Mouse (Mus musculus): ENCODE results near the gene Ptprr. TPM values are rescaled to one million over a fixed set of nuclear protein-coding genes. Genes with fewer than 3 reads are reported as not detected.

Ptprr gene
- total and polyA plus RNA-seq, 2 experiments from 2014 or later: 0.31 to 0.75 TPM

GRCm38 (mm10) chr10:116267434-116267822, 249.4 kb downstream of the Ptprr start:
- H3K4me2 ChIP-seq (ENCODE audit: low read depth, low read length): no peak overlapping the region

GRCm38 (mm10) chr10:116268343-116268742, 250.3 kb downstream of the Ptprr start:
- no peak overlapping the region for H3K9ac ChIP-seq (replicated peaks; ENCODE audit: low read depth, low read length)
- H3K27ac ChIP-seq (ENCODE audit: low read depth): peak overlapping the region; percentile 83; the same call in 1 of the 2 replicates
- no peaks in the 10 kb centered on the region for H3K36me3 ChIP-seq (replicated peaks; ENCODE audit: control insufficient read depth, insufficient read depth, low read length)
- TF ChIP-seq EP300 (IDR thresholded peaks at IDR 0.05; ENCODE audit: low read depth): no peak
- no peak for TF ChIP-seq CTCF (IDR thresholded peaks at IDR 0.05; ENCODE audit: low read depth)
- 39% methylated on average over 4 of the region's 4 CpGs for WGBS
- no peaks in the 10 kb centered on the region for H3K27me3 ChIP-seq (ENCODE audit: control insufficient read depth, insufficient read depth, low read length)
- no peak for ATAC-seq (ENCODE audit: insufficient read depth, low read depth)
- no peak overlapping the region for H3K4me2 ChIP-seq (ENCODE audit: low read depth, low read length)
- no peak overlapping the region for H3K4me3 ChIP-seq (ENCODE audit: low read depth, low read length)
- peaks cover 14% of the 10 kb centered on the region; the same call in 1 of the 2 replicates for H3K4me1 ChIP-seq (ENCODE audit: control insufficient read depth, insufficient read depth)
- no peaks in the 10 kb centered on the region for H3K9me3 ChIP-seq (replicated peaks; ENCODE audit: control insufficient read depth, low read length)
- DNase-seq (ENCODE audit: low spot score): no peak

More at GRCm38 (mm10) chr10:116267434-116267822, 249.4 kb downstream of the Ptprr start:
- ATAC-seq (ENCODE audit: insufficient read depth, low read depth) (no peak), DNase-seq (ENCODE audit: low spot score) (no peak)
- Histone ChIP-seq H3K27me3 (ENCODE audit: control insufficient read depth, insufficient read depth, low read length) (no peaks in the 10 kb centered on the region), H3K9ac (replicated peaks; ENCODE audit: low read depth, low read length) (no peak overlapping the region), H3K36me3 (replicated peaks; ENCODE audit: control insufficient read depth, insufficient read depth, low read length) (no peaks in the 10 kb centered on the region), H3K27ac (ENCODE audit: low read depth) (peak overlapping the region; percentile 83), H3K4me1 (ENCODE audit: control insufficient read depth, insufficient read depth) (peaks cover 14% of the 10 kb centered on the region; the same call in 1 of the 2 replicates), H3K4me3 (ENCODE audit: low read depth, low read length) (no peak overlapping the region), H3K9me3 (replicated peaks; ENCODE audit: control insufficient read depth, low read length) (no peaks in the 10 kb centered on the region)
- 27% methylated on average over 4 of the region's 4 CpGs for WGBS
- TF ChIP-seq CTCF (IDR thresholded peaks at IDR 0.05; ENCODE audit: low read depth) (no peak), EP300 (IDR thresholded peaks at IDR 0.05; ENCODE audit: low read depth) (no peak)

GRCm38 (mm10) chr10:116270646-116271469, 252.8 kb downstream of the Ptprr start:
- H3K4me1 ChIP-seq (ENCODE audit: control insufficient read depth, insufficient read depth): peaks cover 14% of the 10 kb centered on the region; the same call in 1 of the 2 replicates
- ATAC-seq (ENCODE audit: insufficient read depth, low read depth) (no peak), DNase-seq (ENCODE audit: low spot score) (no peak)
- H3K4me3 ChIP-seq (ENCODE audit: low read depth, low read length): no peak overlapping the region
- no peak overlapping the region for H3K4me2 ChIP-seq (ENCODE audit: low read depth, low read length)
- 60% methylated on average over 12 of the region's 12 CpGs for WGBS
- H3K27ac ChIP-seq (ENCODE audit: low read depth): peak overlapping the region; percentile 71
- H3K27me3 ChIP-seq (ENCODE audit: control insufficient read depth, insufficient read depth, low read length): no peaks in the 10 kb centered on the region
- no peaks in the 10 kb centered on the region for H3K36me3 ChIP-seq (replicated peaks; ENCODE audit: control insufficient read depth, insufficient read depth, low read length)
- no peak overlapping the region for H3K9ac ChIP-seq (replicated peaks; ENCODE audit: low read depth, low read length)
- TF ChIP-seq EP300 (IDR thresholded peaks at IDR 0.05; ENCODE audit: low read depth) (no peak), CTCF (IDR thresholded peaks at IDR 0.05; ENCODE audit: low read depth) (no peak)
- no peaks in the 10 kb centered on the region for H3K9me3 ChIP-seq (replicated peaks; ENCODE audit: control insufficient read depth, low read length)

- no peak for TF ChIP-seq CTCF (IDR thresholded peaks at IDR 0.05; ENCODE audit: low read depth)
- no peak for TF ChIP-seq EP300 (IDR thresholded peaks at IDR 0.05; ENCODE audit: low read depth)
- peak overlapping the region; percentile 71 for H3K27ac ChIP-seq (ENCODE audit: low read depth)
- H3K4me2 ChIP-seq (ENCODE audit: low read depth, low read length): no peak overlapping the region
- no peak for ATAC-seq (ENCODE audit: insufficient read depth, low read depth)
- 68% methylated on average over 10 of the region's 10 CpGs for WGBS
- H3K9me3 ChIP-seq (replicated peaks; ENCODE audit: control insufficient read depth, low read length): no peaks in the 10 kb centered on the region
- H3K27me3 ChIP-seq (ENCODE audit: control insufficient read depth, insufficient read depth, low read length): no peaks in the 10 kb centered on the region
- no peak overlapping the region for H3K4me3 ChIP-seq (ENCODE audit: low read depth, low read length)
- H3K9ac ChIP-seq (replicated peaks; ENCODE audit: low read depth, low read length): no peak overlapping the region
- H3K4me1 ChIP-seq (ENCODE audit: control insufficient read depth, insufficient read depth): peaks cover 13% of the 10 kb centered on the region; the same call in 1 of the 2 replicates
- no peak for DNase-seq (ENCODE audit: low spot score)
- no peaks in the 10 kb centered on the region for H3K36me3 ChIP-seq (replicated peaks; ENCODE audit: control insufficient read depth, insufficient read depth, low read length)
These were observed 253.5 kb downstream of the Ptprr start for GRCm38 (mm10) chr10:116271470-116271915.

- no peaks in the 10 kb centered on the region for H3K27me3 ChIP-seq (ENCODE audit: control insufficient read depth, insufficient read depth, low read length)
- no peak for ATAC-seq (ENCODE audit: insufficient read depth, low read depth)
- no peaks in the 10 kb centered on the region for H3K9me3 ChIP-seq (replicated peaks; ENCODE audit: control insufficient read depth, low read length)
- H3K36me3 ChIP-seq (replicated peaks; ENCODE audit: control insufficient read depth, insufficient read depth, low read length): no peaks in the 10 kb centered on the region
- H3K4me3 ChIP-seq (ENCODE audit: low read depth, low read length): no peak overlapping the region
- H3K4me1 ChIP-seq (ENCODE audit: control insufficient read depth, insufficient read depth): peaks cover 7% of the 10 kb centered on the region; the same call in 1 of the 2 replicates
- no peak for DNase-seq (ENCODE audit: low spot score)
- TF ChIP-seq CTCF (IDR thresholded peaks at IDR 0.05; ENCODE audit: low read depth): no peak
- TF ChIP-seq EP300 (IDR thresholded peaks at IDR 0.05; ENCODE audit: low read depth): no peak
- H3K27ac ChIP-seq (ENCODE audit: low read depth): peak overlapping the region; percentile 71; the same call in 1 of the 2 replicates
- 47% methylated on average over 3 of the region's 3 CpGs for WGBS
- H3K4me2 ChIP-seq (ENCODE audit: low read depth, low read length): no peak overlapping the region
- no peak overlapping the region for H3K9ac ChIP-seq (replicated peaks; ENCODE audit: low read depth, low read length)
These were observed 254.1 kb downstream of the Ptprr start for GRCm38 (mm10) chr10:116272156-116272555.

Data from heart, postnatal 0 days (tissue).